Mouse (Mus musculus): Measurements from ENCODE around the gene Rhd. TPM values are rescaled to one million over a fixed set of nuclear protein-coding genes. Genes with fewer than 3 reads are reported as not detected.
A peak's percentile ranks its signal among the peaks of the same experiment; 100 is the strongest.

Rhd gene
- polyA plus RNA-seq, 1 experiment, result 0.38 TPM

- DNase-seq, result peak; percentile 86
- Histone ChIP-seq H3K27me3 (ENCODE audit: control insufficient read depth, insufficient read depth, low read length) (no peaks in the 10 kb centered on the region), H3K36me3 (ENCODE audit: control insufficient read depth, insufficient read depth, low read length) (peaks cover 61% of the 10 kb centered on the region), H3K4me1 (replicated peaks; ENCODE audit: control insufficient read depth, insufficient read depth, low read length) (peaks cover 5% of the 10 kb centered on the region), H3K27ac (ENCODE audit: control insufficient read depth, insufficient read depth, low read length) (peak within 1 kb of the TSS; percentile 81), H3K4me3 (ENCODE audit: control insufficient read depth, insufficient read depth, low read length) (peak within 1 kb of the TSS; percentile 95)
- under 1% methylated on average over 68 of the region's 68 CpGs for WGBS
- TF ChIP-seq CTCF (IDR thresholded peaks at IDR 0.05; ENCODE audit: borderline replicate concordance, control insufficient read depth, extremely low read depth, insufficient read depth, low read length, poor library complexity) (0 out of 2 replicates have a peak, but pooled peaks have one; percentile 38), POLR2A (IDR thresholded peaks at IDR 0.05; ENCODE audit: control insufficient read depth, extremely low read depth, insufficient read depth, low read length, poor library complexity) (peak; percentile 54; the same call in 1 of the 2 replicates)
These were observed 66.5 kb downstream of the Rhd start, which contains the start of gene Syf2 for GRCm38 (mm10) chr4:134930684-134931481. Gene Syf2 (plus strand): TSS chr4:134930898.

GRCm38 (mm10) chr4:134937240-134938176, 73.2 kb downstream of the Rhd start:
- no peak for TF ChIP-seq CTCF (IDR thresholded peaks at IDR 0.05; ENCODE audit: borderline replicate concordance, control insufficient read depth, extremely low read depth, insufficient read depth, low read length, poor library complexity)
- no peak for TF ChIP-seq POLR2A (IDR thresholded peaks at IDR 0.05; ENCODE audit: control insufficient read depth, extremely low read depth, insufficient read depth, low read length, poor library complexity)
- Histone ChIP-seq H3K36me3 (ENCODE audit: control insufficient read depth, insufficient read depth, low read length) (peaks cover 51% of the 10 kb centered on the region), H3K4me1 (replicated peaks; ENCODE audit: control insufficient read depth, insufficient read depth, low read length) (no peaks in the 10 kb centered on the region), H3K27ac (ENCODE audit: control insufficient read depth, insufficient read depth, low read length) (no peak overlapping the region), H3K4me3 (ENCODE audit: control insufficient read depth, insufficient read depth, low read length) (no peak overlapping the region), H3K27me3 (ENCODE audit: control insufficient read depth, insufficient read depth, low read length) (no peaks in the 10 kb centered on the region)
- DNase-seq, result no peak
- 91% methylated on average over 17 of the region's 17 CpGs for WGBS

DNA sequence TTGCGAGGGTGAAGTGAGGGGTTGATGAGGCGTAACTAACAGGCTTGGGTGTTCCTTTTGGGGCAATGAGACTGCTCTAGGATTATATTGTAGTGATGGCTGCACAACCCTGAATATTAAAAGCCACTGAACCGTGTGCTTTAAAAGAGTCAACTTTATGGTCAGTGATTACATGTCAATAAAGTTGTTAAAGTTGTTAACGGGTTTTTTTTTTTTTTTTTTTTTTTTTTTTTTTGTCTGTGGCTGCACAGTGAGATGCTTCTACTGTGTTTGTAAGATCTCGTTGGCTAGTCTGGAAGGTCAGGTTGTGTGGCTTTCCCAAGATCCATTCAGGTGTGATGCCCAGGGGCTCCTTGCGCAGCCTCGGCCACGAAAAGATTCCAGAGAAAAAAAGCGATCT, 75.6 kb downstream of the Rhd start:
- Histone ChIP-seq H3K27me3 (ENCODE audit: control insufficient read depth, insufficient read depth, low read length) (no peaks in the 10 kb centered on the region), H3K4me1 (replicated peaks; ENCODE audit: control insufficient read depth, insufficient read depth, low read length) (no peaks in the 10 kb centered on the region), H3K36me3 (ENCODE audit: control insufficient read depth, insufficient read depth, low read length) (peaks cover 28% of the 10 kb centered on the region), H3K27ac (ENCODE audit: control insufficient read depth, insufficient read depth, low read length) (no peak overlapping the region), H3K4me3 (ENCODE audit: control insufficient read depth, insufficient read depth, low read length) (no peak overlapping the region)
- 77% methylated on average over 9 of the region's 9 CpGs for WGBS
- no peak for DNase-seq
- TF ChIP-seq CTCF (IDR thresholded peaks at IDR 0.05; ENCODE audit: borderline replicate concordance, control insufficient read depth, extremely low read depth, insufficient read depth, low read length, poor library complexity), result no peak
- no peak for TF ChIP-seq POLR2A (IDR thresholded peaks at IDR 0.05; ENCODE audit: control insufficient read depth, extremely low read depth, insufficient read depth, low read length, poor library complexity)

GRCm38 (mm10) chr4:134943758-134944538, 79.6 kb downstream of the Rhd start:
- H3K4me1 ChIP-seq (replicated peaks; ENCODE audit: control insufficient read depth, insufficient read depth, low read length), result 0 out of 2 replicates have a peak, but pooled peaks cover 2% of the 10 kb centered on the region
- H3K4me3 ChIP-seq (ENCODE audit: control insufficient read depth, insufficient read depth, low read length), result no peak overlapping the region
- DNase-seq, result no peak
- H3K36me3 ChIP-seq (ENCODE audit: control insufficient read depth, insufficient read depth, low read length), result no peaks in the 10 kb centered on the region
- no peaks in the 10 kb centered on the region for H3K27me3 ChIP-seq (ENCODE audit: control insufficient read depth, insufficient read depth, low read length)
- WGBS, result 79% methylated on average over 27 of the region's 27 CpGs
- no peak overlapping the region for H3K27ac ChIP-seq (ENCODE audit: control insufficient read depth, insufficient read depth, low read length)
- no peak for TF ChIP-seq CTCF (IDR thresholded peaks at IDR 0.05; ENCODE audit: borderline replicate concordance, control insufficient read depth, extremely low read depth, insufficient read depth, low read length, poor library complexity)
- no peak for TF ChIP-seq POLR2A (IDR thresholded peaks at IDR 0.05; ENCODE audit: control insufficient read depth, extremely low read depth, insufficient read depth, low read length, poor library complexity)

Other genes with a start within 250 kb of the Rhd start
- 4.4 and 5.5 TPM in 2 replicates for gene Man1c1, start 160.2 kb upstream of the Rhd start, polyA plus RNA-seq (2012; rRNA removed)
- gene Ldlrap1, start 96.5 kb upstream of the Rhd start, polyA plus RNA-seq (2012; rRNA removed), result 25.3 and 26.0 TPM in 2 replicates
- gene Maco1, start 11.2 kb upstream of the Rhd start, polyA plus RNA-seq (2012; rRNA removed), result 12.0 and 15.0 TPM in 2 replicates
- gene Tmem50a, start 50.5 kb downstream of the Rhd start, polyA plus RNA-seq (2012; rRNA removed), result 196 and 226 TPM in 2 replicates
- 1,774 and 1,821 TPM in 2 replicates for gene Rsrp1, start 59.1 kb downstream of the Rhd start, polyA plus RNA-seq (2012; rRNA removed)
- 36.8 and 42.8 TPM in 2 replicates for gene Syf2, start 66.4 kb downstream of the Rhd start, polyA plus RNA-seq (2012; rRNA removed)